Mouse (Mus musculus): ENCODE data around the gene Csrp1.

The Csrp1 gene

DNA sequence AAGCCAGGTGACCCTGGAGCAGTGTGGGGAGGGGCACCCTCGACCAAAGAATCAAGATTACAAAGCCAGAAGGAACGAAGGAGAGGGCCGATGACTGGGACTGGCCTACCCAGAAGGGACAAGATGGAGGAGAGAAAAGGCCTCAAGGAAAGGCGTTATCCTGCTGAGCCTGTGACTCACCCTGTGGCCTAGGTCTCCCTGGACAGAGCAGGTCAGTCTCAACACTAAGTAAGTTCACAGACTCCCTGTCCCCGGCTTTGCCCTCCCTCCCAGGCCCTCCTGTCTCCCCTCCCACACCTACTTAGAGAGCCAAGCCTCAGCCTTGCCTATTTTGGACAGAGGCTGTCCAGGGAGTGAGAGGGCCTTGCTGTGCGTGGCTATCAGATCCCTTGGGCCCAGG lies at the start of gene Csrp1:
Gene Csrp1, plus strand, starts transcription at position 79 of the 400 bp plus-strand sequence.
- DNase-seq (ENCODE audit: low read depth): peak; percentile 81

DNA sequence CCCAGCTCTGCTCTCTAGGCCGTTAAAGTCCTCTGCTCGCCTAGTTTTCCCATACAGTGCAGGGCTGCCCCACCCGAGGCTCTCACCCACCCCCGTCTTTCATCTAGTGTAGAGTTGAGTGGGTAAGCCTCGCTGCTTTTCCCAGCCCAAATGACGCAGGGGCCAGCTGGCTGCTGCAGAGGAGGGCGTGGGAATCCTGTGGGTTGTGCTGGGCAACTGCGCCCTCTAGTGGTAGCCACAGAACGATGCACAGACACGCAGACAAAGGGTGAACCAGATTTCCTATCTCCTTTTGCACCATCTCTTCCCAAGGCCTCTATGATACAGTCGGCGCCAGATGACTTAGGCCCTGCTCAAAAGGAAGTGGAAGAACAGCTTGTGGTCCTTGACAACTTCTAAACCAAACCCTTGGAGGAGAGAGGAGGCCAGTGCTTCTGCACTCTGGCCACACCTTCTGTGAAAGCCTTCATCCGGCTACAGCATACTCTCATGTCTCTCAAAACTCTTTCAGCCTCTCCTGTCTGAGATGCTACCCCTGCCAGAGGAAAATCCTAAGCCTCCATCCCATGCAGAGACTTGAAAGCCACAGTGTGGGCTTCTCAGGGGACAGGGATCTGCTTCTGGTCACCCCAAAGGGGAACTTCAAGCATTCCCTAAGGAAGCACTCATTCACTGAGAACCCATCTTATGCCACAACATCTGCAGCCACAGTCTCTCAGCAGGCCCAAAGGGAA lies 49.3 kb upstream of the Csrp1 start:
- DNase-seq (ENCODE audit: low read depth): peak; percentile 79

DNA sequence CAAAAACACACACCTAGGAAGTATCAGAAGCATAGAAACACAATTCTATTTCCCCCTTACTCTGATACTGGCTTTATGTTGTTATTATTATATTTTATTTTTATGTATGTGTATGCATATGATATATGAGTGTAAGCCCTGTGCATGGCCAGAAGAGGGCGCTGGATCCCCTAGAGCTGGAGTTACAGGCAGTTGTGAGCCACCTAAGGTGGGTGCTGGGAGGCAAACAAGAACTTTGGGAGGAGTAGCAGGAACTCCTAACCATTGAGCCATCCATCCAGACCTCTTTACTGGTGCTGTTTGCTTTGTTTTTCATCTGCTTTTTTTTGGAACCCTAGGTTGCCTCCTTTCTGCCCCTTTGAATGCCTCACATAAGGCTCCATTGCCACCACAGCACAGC lies 48.5 kb upstream of the Csrp1 start:
- no peak for DNase-seq (ENCODE audit: low read depth)

DNA sequence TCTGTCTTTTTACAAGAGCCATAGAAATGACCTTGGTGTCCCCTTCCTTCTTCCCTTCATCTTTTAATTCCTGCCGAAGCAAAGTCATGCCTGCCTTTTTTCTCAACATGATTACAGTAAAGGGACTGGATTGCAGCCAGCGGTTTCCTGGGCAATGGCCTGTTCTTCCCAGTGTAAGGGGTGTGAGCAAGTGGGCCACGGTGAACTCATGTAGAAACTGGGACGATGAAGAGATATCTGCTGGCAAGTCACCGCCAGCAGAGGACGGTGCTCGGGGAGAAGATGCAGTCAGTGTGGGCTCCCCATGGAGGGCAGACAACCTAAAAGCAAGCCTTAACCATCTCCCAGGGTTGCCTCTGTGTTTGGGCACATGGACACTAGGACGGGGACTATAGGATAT lies 47.9 kb upstream of the Csrp1 start:
- DNase-seq (ENCODE audit: low read depth): no peak

DNA sequence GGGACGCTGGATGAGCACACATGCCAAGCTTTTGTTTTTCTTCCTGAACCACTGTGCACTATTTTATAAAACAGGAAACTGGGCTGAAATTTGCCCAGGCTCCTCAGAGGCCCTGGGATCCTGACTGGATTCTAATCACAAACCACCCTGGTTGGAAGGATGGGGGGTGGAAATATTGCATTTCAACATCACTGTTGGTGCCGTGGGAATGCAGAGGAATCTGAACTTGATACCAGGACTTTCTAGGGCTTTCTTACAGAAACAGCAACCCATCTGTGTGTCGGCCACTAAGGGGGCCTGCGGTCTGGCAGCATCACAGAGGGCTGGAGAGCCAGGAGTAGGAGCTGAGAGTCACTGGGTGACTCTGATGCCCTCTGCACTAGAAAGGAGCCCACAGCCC lies 47.5 kb upstream of the Csrp1 start:
- DNase-seq (ENCODE audit: low read depth): no peak

DNA sequence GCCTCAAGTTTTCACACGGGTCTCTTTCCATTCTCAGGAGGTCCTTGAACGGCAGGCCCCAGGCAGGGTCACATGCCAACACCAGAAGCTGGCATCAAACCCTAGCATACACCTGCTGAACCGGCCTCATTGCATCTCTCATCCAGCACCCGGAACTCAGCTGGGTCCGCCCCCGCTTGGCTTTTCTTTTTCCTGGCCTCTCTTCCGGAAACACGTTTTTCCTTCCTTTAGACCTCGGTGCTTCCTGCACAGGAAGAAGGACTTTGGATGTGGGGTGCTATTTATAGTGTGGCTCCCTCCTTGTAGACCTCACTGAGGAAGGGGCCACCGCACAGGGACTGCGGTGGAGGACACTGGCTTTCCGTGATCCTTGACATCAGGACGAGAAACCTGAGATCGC lies 46.4 kb upstream of the Csrp1 start:
- DNase-seq (ENCODE audit: low read depth): no peak

DNA sequence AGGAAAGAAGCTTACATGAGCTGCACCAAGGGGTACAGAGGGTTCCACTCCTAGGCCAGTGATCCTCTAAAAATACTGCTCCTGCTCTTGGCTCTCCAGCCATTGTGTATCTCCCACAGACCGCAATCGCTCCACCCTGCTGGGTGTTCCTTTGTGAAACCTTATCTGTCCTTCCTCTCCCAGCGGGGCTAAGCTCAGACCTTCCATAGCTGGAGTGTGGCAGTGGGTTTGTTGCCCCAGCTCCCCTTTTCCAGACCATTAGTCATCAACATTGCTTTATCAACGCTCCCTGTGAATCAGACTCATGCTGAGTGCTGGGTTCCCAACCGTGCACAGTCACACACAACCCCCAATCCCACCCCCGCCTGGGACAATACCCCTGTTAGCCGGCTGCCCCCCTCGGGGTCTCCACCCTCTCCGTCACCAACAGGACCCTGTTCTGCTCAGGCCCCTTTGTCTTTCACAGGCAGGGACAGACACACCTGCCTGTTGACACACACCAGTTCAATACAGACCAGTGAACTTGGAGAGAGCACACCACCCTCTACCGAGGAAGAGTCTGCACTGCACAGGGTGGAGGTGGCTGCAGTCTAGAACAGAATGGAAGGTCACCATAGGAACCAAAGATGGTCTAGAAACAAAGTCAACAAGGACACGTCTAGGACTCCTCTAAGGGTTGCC lies 44.3 kb upstream of the Csrp1 start:
- DNase-seq (ENCODE audit: low read depth): peak; percentile 58

DNA sequence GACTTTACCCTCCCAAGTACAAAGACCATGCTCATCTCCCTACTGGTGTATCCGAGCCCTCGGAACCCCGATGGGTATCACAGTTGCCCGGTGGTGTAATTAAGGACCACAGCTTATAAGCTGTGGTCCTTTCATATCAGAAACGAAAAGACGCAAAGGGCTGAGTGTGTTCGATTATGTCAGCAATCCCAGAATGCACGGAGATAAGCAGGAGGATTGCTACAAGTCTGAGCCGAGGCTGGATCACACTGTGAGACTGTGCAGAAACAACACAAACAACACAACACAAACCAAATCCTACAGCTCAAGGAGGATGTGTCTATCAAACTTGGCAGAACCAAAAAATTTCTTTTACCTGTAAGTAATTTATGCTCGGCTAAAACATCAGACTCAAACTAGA lies 43.6 kb upstream of the Csrp1 start:
- no peak for DNase-seq (ENCODE audit: low read depth)

DNA sequence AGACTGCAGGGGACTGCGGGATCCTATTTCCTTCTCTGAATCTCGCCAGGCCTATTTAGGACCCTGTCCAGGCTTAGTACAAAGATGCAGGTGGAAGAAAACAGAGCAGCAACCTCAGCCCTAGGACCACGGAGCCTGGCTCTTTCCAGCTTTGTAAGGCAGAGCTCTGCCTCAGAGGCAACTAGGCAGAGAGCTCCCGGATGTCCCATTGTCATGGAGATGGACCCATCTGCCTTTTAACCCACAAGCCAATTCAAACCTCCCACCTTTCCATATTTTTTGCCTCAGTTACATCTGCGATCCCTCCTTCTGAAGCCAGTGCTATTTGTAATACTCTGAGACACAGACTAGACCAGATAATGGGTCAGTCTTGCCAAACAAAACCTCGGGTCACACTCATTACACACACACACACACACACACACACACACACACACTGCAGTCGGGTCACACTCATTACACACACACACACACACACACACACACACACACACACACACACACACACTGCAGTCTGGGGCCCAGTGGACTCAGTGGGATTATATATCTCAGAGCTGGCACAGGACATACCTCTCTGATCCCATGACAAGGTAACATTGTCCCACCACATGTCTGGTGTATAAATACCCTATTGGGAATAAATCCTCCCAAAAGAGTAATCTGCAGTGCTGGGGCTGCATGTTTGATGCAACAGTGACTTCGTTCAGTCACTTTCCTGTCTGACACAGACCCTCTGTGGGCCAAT lies 42.8 kb upstream of the Csrp1 start:
- no peak for DNase-seq (ENCODE audit: low read depth)

DNA sequence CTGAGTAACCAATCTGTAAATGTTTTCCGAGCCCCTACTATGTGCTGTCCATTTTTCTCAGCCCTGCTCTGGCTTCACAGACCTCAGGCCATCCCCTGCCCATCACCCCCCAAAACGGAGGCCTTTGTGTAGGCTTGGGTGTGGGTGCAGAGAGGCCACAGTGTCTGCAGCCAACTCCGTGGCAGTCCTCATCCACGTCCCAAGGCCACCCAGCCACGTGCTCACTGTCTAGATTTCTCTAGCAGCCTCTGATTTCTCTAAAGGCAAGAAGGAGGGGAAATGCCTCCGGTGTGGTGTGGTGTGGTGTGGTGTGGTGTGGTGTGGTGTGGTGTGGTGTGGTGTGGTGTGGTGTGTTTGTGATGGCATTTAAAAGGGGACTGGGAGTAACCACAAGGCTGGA lies 41.7 kb upstream of the Csrp1 start:
- peak; percentile 48 for DNase-seq (ENCODE audit: low read depth)

DNA sequence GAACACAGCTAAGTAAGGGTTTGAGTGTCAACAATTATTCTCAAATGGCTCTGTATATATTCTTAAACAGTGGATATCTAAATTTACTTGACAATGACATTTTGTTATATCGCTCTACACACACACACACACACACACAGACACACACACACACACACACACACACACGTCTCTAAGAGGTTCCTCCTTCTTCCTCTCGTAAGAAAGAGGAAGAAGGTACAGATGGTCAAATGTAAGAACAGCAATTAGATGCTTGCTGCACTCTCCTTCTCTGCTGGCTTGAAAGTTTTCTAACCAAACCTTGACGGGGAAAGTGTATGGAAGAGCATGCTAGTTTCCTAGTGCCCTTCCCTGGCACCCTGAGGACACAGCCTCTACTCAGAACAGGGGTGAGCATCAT lies 39.1 kb upstream of the Csrp1 start:
- DNase-seq (ENCODE audit: low read depth): peak; percentile 74

DNA sequence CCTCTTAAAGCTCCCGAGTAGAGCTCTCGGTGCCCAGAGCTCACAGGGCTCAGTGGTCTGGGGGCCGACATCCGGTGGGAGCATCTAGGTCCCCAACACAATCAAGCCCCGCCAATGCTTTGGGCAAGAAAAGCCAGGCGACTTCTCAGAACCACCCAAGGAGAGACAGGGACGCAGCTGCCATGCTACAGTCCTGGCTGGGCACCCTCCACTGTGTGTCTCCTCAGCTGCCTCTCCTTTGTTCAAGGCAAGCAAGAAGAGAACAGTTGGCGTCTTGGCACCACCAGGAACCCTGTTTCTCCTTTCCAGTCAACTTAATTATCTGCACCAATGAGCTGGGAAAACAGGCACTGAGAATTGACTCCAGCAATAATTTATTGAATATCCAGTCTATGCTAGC lies 38.7 kb upstream of the Csrp1 start:
- no peak for DNase-seq (ENCODE audit: low read depth)

DNA sequence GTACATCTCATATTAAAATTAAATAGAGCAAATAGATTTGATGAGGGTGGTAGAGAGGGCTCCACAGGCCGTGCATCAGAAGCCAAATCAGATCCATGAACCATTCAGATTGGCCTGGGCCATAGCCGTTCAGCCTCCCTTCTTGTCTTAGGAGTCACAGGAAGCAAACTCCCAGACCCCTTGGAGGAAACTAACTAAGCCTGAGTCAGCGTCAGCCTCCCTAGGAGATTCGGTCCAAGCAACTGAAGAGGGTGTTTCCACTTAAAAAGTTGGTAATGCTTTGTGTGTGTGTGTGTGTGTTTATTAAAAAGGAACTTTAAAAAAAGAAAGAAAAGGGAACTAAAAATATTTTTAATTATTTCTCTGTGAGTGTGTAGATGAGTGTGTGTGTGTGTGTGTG lies 35.0 kb upstream of the Csrp1 start:
- DNase-seq (ENCODE audit: low read depth): no peak

DNA sequence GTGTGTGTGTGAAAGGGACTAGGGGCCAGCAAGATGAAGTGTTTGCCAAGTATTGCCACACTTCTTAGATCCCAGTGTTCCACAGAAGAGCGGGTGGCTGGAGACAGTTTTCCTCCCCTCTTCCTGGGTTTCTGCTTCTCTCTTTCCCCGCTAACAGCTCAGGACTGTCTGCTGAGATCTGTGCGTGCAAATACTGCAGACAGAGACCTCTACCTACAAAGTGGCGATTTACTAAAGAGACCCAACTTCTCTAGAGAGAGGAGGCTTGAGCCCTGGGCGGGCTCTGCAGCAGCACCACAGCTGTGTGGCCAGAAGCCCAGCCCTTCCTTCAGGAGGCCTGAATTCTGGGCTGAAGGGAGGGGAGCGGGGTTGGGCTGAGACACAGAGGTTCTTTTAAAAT lies 34.5 kb upstream of the Csrp1 start:
- no peak for DNase-seq (ENCODE audit: low read depth)

DNA sequence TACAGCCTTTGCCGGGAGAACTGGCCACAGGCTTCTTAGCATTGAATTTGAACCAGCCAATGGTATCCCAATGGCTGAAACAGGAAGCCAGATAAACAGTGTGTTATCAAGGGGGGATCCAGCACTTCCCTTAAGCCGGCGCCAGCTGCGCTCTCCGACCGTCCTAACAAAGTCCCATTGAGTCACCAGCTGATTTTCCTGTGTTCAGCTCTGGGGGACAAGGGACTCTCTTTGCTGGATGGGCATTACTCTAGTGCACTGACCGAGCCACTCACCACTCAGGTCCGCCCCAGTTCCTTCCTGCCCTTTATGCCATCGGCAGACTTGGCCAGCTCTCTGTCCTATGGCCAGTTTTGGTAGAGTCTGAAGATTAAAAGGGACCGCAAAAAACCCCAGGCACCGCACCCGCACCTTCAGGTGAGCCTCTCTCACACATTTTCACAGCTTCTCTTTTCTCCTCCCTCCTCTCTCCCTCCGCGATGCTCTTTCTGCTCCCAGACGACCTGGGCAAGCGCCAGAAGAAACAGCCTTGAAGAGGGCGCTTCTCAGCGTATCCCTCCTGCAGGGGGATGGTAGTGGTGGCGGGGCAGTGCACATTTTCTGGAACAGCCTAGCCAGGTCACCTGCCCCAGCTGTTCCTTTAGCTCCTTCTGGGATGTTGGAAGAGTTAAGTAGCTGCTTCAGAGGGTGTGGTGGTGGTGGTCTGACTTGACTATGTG lies 32.9 kb upstream of the Csrp1 start:
- peak; percentile 85 for DNase-seq (ENCODE audit: low read depth)

DNA sequence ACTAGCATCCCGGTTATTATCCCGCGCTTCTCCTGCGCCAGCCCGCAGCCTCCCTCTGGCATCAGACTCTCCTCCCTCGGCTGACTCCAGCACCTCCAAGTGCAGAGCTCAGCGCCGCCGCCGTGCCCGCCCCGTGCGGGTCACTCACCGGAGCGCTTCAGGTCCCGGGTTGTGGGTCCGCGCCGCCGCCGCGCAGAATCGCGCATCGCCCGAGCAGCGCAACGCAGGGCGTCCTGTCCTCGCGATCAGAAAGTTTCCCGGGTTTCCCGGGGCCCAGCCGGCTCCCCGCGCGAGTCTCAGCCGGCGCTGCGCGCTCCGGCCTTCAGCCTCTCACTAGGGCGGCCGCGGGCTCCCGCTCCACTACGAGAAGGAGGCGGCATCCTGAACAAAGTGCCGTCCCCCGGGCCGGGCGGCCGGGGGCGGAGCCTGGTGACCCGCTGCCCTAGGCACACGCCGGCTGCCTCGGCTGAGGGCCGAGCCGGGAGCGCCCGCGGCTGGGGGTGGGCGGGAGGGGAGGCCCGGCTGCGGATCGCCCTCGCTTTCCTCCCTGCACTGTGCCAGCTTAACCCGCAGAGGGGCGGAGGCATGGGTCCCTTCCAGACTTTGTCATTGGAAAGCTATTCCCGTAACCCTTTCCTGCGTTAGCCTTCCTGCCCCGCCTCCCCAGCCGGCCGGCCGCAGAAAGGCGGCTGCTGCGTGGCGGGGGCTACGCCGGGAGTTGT lies 31.9 kb upstream of the Csrp1 start:
- peak; percentile 90 for DNase-seq (ENCODE audit: low read depth)

DNA sequence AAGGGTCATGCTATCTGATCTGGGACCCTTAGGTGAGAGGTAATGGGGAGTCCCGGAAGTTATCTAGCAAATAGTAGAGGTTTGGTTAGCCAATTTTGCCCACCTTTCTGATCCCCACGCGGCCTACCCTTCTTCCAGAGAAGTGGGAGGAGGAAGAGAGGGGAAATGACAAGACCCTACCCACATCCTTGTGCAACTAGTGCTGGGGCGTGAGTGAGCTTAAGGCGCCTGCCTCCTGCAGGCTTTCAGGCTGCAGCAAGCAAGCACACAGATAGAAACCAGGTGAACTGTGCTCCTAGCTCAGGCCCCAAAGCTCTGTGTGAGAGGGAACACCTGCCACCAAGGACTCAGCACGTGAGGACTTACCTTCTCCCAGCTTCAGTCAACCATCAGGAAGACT lies 31.2 kb upstream of the Csrp1 start:
- peak; percentile 91 for DNase-seq (ENCODE audit: low read depth)

DNA sequence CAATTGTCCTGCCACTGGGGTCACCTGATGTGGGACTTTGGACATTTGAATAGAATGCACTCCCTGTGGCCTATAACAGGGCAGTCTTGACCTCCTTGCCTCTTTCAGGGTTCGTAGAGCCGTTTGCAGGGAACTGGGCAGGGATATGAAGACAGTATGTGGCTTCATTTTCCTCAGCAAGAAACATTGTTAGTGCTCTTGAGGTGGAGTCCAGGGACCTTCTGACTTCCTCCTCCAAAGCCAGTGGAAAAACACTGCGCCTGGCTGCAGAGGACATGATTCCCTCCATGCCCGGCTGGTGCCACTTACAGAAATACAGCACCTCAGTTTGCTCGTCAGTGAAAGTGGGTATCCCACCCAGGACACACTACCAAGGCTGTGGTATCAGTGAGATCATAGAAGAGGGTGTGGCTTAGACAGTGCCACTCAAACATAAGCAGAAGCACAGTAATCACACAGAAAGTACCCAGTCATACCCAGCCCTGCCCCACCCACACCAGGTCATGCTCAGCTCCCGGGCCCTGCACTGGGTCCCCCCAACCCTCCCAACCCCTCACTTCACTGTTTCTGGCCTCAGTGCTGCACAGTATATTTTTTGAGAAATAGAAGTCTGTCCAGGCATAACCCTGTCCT lies 29.0 kb upstream of the Csrp1 start:
- peak; percentile 78 for DNase-seq (ENCODE audit: low read depth)

DNA sequence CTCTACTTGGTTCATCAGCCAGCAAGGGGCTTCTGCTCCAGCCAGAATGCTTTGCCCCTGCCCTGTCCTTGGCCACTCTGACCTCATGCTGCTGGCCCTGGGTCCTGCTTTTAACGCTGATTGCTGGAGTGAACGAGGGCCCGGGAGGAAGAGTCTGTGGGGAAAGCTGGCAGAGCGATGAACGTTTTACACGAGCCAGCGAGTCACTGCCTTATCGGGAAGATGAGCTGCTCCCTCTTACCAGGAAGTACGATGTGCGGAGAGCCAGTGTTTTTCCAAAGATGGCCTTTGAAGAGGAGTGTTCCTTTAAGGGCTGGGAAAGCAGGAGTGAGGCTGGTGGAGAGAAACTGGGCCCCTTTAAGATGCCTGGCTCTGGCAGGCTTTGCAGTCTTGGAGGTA lies 28.4 kb upstream of the Csrp1 start:
- DNase-seq (ENCODE audit: low read depth): peak; percentile 57

DNA sequence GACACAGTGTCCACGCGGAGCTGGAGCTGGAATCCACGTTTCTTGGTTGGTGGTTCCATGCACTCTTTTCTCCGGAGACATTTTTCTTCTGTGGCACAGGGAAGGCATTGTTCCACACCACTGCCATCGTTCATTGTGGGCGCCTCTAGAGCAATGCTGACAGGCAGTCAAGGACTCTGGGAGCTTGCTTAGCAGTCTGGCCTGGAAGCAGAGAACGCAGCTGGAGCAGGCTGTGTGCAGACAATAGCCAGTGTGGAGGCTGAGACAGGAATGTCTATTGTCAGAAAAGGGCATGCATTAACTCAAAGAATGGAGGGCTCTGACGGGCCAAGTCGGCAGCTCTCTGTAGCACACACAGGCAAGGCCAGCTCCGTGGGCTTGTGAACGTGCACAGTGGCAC lies 25.7 kb upstream of the Csrp1 start:
- no peak for DNase-seq (ENCODE audit: low read depth)

DNA sequence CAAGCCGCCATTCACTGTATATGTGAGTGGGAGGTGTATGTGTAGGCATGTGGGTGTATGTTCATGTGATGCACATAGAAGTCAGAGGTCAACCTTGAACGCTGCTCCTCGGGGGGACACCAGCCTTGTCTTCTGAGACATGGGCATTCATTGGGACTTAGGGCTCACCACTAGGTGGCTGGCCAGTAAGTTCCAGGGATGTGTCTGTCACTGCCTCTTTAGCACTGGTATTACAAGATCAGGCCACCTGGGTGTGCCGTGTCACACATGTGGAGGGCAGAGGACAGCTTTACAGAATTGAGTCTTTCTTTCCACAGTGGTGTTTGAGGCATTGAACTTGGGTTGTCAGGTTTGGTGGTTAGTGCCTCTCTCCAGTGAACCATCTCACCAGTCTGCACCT lies 22.4 kb upstream of the Csrp1 start:
- peak; percentile 60 for DNase-seq (ENCODE audit: low read depth)

All from 416B (cell line).